Mouse (Mus musculus) forebrain, embryonic 16.5 days (tissue): Measurements from ENCODE around the gene Abca4. TPM values are rescaled to one million over a fixed set of nuclear protein-coding genes. Genes with fewer than 3 reads are reported as not detected.

ENCODE experiments used
- ATAC-seq: fragments of 200-750 bp; cut with Nextera tagmentation; 2 replicates; pipeline ENCODE4 v1.8.0; 2017; ENCODE audit warnings: mild to moderate bottlenecking, moderate library complexity
- H3K27ac ChIP-seq: fragments of 300-500 bp; sonication (generic); 2 replicates; pipeline ENCODE4 v1.5.1; 2014; ENCODE audit warnings: low read length, control low read depth
- H3K27me3 ChIP-seq: fragments of 300-500 bp; sonication (generic); replicated peaks from 2 replicates; pipeline ENCODE4 v1.6.1; 2014; ENCODE audit warnings: low read length; ENCODE audit not compliant: control insufficient read depth, insufficient read depth
- H3K36me3 ChIP-seq: fragments of 300-500 bp; sonication (generic); 2 replicates; pipeline ENCODE4 v1.6.1; 2014; ENCODE audit not compliant: control insufficient read depth, insufficient read depth
- H3K4me1 ChIP-seq: fragments of 300-500 bp; sonication (generic); replicated peaks from 2 replicates; pipeline ENCODE4 v1.6.1; 2014; ENCODE audit warnings: low read length; ENCODE audit not compliant: control insufficient read depth, insufficient read depth
- H3K4me2 ChIP-seq: fragments of 300-500 bp; sonication (generic); 2 replicates; pipeline ENCODE4 v1.6.1; 2014; ENCODE audit warnings: mild to moderate bottlenecking, low read length, control low read depth
- H3K4me3 ChIP-seq: fragments of 300-500 bp; sonication (generic); replicated peaks from 2 replicates; pipeline ENCODE4 v1.5.1; 2014; ENCODE audit warnings: mild to moderate bottlenecking, low read length, control low read depth
- H3K9ac ChIP-seq: fragments of 300-500 bp; sonication (generic); replicated peaks from 2 replicates; pipeline ENCODE4 v1.6.1; 2014; ENCODE audit warnings: low read depth, low read length, control low read depth
- H3K9me3 ChIP-seq: fragments of 300-500 bp; sonication (generic); 2 replicates; pipeline ENCODE4 v1.6.1; 2016; ENCODE audit warnings: low read length; ENCODE audit not compliant: control insufficient read depth
- WGBS: fragments of 180-500 bp; shearing (Covaris S2); extraction: QIAGEN DNeasy Blood & Tissue Kit; methylation state at CpG from one replicate; pipeline ENCODE4 v1.1.7; 2014; 5-methylcytosine and 5-hydroxymethylcytosine counted together
- polyA plus RNA-seq: library from polyadenylated mRNA; unstranded; fragments of >200 nt; fragmentation: Nextera tagmentation; extraction: Ambion mirVana; gene quantifications from 2 replicates; pipeline ENCODE4 v1.2.1, GENCODE M21; 2015

The Abca4 gene
- polyA plus RNA-seq, 1 experiment from 2014 or later: 0.70 TPM

DNA sequence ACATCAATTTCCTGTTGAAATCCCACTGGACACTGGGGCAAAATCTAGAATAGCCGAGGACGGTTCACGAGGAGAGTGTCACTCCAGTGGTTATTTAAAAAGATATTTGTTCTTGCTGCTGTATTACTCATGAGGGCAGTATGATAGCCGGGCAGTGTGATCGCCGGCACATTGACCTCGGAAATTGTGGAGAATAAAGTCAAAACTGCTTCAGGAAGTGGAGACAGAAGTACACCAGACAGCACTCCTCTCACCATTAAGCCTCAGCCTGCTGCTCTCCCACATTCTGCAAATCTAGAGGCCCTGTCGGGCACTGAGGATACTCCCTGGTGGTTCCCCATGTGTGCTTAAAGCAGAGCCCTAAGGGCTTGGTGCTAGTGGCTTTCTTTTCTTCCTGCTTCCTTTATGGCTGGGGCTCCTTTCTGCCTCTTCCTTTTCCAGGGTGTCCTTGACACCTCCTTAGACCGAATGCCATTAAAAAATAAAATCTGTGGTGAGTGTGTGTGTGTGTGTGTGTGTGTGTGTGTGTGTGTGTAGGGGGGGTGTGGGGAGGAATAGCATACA, 74.5 kb downstream of the Abca4 start:
- Histone ChIP-seq H3K4me1 (peaks cover 7% of the 10 kb centered on the region; the same call in 1 of the 2 replicates), H3K4me2 (no peak overlapping the region), H3K9ac (no peak overlapping the region), H3K9me3 (no peaks in the 10 kb centered on the region), H3K36me3 (no peaks in the 10 kb centered on the region), H3K27me3 (no peaks in the 10 kb centered on the region; the same call in 1 of the 2 replicates), H3K27ac (no peak overlapping the region), H3K4me3 (no peak overlapping the region)
- 75% methylated on average over 9 of the region's 9 CpGs for WGBS
- ATAC-seq: no peak

DNA sequence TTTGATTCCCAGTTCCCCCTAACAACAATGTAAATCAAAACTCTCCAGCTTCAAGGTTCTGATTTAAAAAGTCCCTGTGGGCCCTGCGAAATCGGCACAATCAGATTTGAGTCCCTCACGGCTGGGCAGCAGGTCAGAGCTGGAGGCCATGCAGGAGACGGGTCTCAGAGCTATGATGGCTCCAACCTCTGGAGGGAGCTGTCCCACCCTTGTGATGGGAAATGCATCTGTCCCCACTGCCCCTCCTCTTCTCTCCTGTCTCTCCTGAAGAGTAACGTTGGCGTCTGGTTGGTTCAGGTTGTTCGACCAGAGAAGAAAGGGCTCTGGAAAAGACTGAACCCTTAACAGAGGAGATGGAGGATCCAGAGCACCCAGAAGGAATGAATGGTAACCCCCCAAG, 75.5 kb downstream of the Abca4 start:
- Histone ChIP-seq H3K4me2 (no peak overlapping the region), H3K27me3 (no peaks in the 10 kb centered on the region; the same call in 1 of the 2 replicates), H3K4me3 (no peak overlapping the region), H3K4me1 (peaks cover 7% of the 10 kb centered on the region; the same call in 1 of the 2 replicates), H3K9ac (no peak overlapping the region), H3K36me3 (no peaks in the 10 kb centered on the region), H3K9me3 (no peaks in the 10 kb centered on the region), H3K27ac (no peak overlapping the region)
- WGBS: 79% methylated on average over 7 of the region's 7 CpGs
- no peak for ATAC-seq

DNA sequence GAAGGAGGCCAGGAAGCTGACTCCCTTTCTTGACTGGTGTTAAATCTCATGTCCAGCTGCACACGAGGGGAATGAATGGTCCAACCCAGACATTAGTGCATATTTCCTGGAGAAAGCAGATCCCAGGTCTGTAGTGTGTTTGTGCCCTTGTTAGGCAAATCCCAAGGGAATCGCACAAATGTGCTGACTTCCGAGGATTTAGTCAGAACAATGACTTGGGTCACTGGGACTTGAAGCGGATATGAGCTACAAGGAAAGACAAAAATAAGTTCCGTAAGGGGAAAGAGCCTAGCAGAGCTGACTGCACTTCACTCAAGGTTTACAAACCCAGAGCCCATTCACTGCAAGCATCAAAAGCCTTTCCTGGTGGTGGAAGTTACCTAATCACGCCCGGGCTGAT, 76.0 kb downstream of the Abca4 start:
- Histone ChIP-seq H3K36me3 (no peaks in the 10 kb centered on the region), H3K9ac (no peak overlapping the region), H3K4me2 (no peak overlapping the region), H3K27ac (no peak overlapping the region), H3K4me1 (peaks cover 7% of the 10 kb centered on the region; the same call in 1 of the 2 replicates), H3K4me3 (no peak overlapping the region), H3K9me3 (no peaks in the 10 kb centered on the region), H3K27me3 (no peaks in the 10 kb centered on the region; the same call in 1 of the 2 replicates)
- no peak for ATAC-seq
- 85% methylated on average over 7 of the region's 7 CpGs for WGBS

DNA sequence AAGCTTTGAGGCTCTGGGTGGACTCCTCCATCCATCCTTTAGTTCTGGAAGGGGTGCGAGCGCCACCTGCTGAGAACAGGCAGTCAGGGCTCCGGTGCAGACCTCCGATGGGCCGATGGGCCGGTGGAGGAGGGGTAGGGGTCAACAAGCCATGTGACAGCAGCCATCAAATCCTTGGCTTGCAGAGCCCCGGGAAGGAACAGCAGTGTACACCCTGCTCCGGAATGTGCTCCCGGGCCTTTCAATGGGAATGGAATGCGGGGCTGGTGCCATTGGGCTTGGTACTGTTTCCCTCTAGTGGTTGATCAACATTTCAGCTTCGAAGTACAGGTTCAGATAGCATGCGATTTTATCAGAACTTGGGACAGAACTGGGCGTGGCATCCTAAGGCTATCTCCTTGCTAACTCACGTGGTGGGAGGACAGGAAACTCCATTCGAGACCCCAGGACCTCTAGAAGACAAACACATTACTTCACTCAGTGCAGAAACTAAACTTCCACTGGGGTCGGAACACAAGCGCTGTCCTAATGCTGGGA, 78.0 kb downstream of the Abca4 start:
- no peaks in the 10 kb centered on the region; the same call in 1 of the 2 replicates for H3K27me3 ChIP-seq
- WGBS: 12% methylated on average over 17 of the region's 17 CpGs
- ATAC-seq: peak; percentile 90
- H3K36me3 ChIP-seq: no peaks in the 10 kb centered on the region
- H3K4me1 ChIP-seq: peaks cover 7% of the 10 kb centered on the region; the same call in 1 of the 2 replicates
- no peak overlapping the region for H3K27ac ChIP-seq
- peak overlapping the region; percentile 69 for H3K4me2 ChIP-seq
- peak overlapping the region; percentile 43 for H3K4me3 ChIP-seq
- peak overlapping the region; percentile 53 for H3K9ac ChIP-seq
- no peaks in the 10 kb centered on the region for H3K9me3 ChIP-seq

DNA sequence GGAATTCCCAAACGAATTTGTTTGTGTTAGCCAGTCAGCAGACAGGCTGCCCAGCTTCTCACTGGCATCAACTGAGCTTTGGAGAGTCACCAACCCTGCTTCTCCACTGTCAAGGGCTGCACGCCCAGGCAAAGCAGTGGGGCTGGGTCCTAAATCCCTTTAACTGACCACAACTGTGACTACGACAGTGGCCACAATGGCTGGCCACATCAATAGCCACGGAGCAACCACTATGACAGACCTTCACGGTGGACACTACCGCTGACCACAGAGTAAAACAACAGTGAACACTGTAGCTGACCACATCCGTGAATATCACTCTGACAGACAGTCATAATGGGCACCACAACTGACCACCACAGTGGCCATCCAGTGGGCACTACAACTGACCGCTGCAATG, 78.6 kb downstream of the Abca4 start:
- H3K4me1 ChIP-seq: peaks cover 7% of the 10 kb centered on the region; the same call in 1 of the 2 replicates
- no peak overlapping the region for H3K9ac ChIP-seq
- ATAC-seq: no peak
- no peaks in the 10 kb centered on the region for H3K36me3 ChIP-seq
- H3K27me3 ChIP-seq: no peaks in the 10 kb centered on the region; the same call in 1 of the 2 replicates
- H3K27ac ChIP-seq: no peak overlapping the region
- no peak overlapping the region for H3K4me2 ChIP-seq
- 84% methylated on average over 8 of the region's 8 CpGs for WGBS
- H3K9me3 ChIP-seq: no peaks in the 10 kb centered on the region
- H3K4me3 ChIP-seq: no peak overlapping the region

DNA sequence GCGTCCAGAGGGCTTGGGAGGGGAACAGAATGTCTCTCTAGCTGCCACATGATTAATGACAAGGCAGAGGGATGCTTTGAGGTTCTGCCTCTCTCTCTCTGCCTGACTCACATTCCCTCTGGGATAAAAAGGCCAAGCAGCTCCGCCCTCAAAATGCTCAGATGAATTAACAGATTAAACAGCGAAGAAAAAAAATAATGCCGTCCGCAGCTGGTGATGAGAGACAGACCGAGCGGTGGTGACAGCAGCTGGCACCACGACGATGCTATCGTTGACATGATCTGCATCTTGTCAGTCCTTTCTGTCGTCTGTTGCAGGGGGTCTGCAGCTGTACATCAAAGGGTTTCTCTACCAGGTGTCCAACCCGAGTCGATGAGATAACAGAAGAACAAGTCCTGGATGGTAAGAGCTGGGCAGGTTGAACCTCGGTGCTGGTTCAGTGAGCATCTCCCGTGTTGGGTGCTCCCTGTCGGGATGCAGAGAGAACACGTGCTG, 84.8 kb downstream of the Abca4 start:
- Histone ChIP-seq H3K36me3 (no peaks in the 10 kb centered on the region), H3K27ac (no peak overlapping the region), H3K9ac (no peak overlapping the region), H3K27me3 (no peaks in the 10 kb centered on the region), H3K9me3 (no peaks in the 10 kb centered on the region), H3K4me3 (no peak overlapping the region), H3K4me2 (no peak overlapping the region), H3K4me1 (no peaks in the 10 kb centered on the region)
- peak; percentile 72 for ATAC-seq
- WGBS: 39% methylated on average over 17 of the region's 17 CpGs

DNA sequence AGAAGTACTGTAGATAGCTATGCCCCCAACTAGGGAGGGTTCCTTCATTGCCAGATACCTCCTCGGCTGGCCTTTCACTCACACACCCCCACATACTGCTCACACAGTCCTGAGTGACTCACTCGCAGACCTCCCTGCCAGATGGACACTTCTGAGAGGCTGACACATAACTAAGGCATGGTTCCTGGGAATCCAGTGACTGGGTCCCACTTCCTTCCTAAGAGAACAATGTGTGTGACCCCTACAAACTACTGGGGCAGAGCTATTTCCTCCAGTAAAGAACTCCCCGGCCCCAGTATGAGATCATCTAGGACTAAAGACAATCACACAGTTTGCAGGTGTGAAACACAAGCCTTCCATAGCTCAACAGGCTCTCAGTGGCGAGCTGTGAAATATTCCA, 86.5 kb downstream of the Abca4 start:
- Histone ChIP-seq H3K27me3 (no peaks in the 10 kb centered on the region), H3K4me3 (no peak overlapping the region), H3K4me1 (no peaks in the 10 kb centered on the region), H3K9me3 (no peaks in the 10 kb centered on the region), H3K9ac (no peak overlapping the region), H3K4me2 (no peak overlapping the region), H3K27ac (no peak overlapping the region), H3K36me3 (no peaks in the 10 kb centered on the region)
- WGBS: 63% methylated on average over 4 of the region's 4 CpGs
- no peak for ATAC-seq

DNA sequence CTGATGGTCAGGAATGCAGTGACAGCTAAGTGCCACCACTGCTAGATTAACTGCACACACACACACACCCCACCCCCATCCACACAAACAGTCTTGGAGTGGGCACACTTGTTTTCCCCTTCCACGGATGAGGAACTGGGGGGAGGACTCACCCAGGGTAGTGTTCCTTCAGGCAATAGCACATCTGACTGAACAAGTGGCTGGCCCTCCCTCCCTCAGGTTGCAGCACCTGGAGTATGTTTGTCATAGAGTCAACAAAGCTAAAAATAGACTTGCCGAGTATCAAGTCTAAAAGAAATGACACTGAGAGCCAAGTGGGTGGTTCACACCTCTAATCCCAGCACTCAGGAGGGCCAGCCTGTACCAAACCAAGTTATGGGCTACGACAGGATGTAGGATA, 87.4 kb downstream of the Abca4 start:
- H3K27me3 ChIP-seq: no peaks in the 10 kb centered on the region
- ATAC-seq: no peak
- no peaks in the 10 kb centered on the region for H3K4me1 ChIP-seq
- H3K9me3 ChIP-seq: no peaks in the 10 kb centered on the region
- no peak overlapping the region for H3K4me2 ChIP-seq
- no peak overlapping the region for H3K9ac ChIP-seq
- 54% methylated on average over 3 of the region's 3 CpGs for WGBS
- H3K36me3 ChIP-seq: no peaks in the 10 kb centered on the region
- no peak overlapping the region for H3K27ac ChIP-seq
- no peak overlapping the region for H3K4me3 ChIP-seq

DNA sequence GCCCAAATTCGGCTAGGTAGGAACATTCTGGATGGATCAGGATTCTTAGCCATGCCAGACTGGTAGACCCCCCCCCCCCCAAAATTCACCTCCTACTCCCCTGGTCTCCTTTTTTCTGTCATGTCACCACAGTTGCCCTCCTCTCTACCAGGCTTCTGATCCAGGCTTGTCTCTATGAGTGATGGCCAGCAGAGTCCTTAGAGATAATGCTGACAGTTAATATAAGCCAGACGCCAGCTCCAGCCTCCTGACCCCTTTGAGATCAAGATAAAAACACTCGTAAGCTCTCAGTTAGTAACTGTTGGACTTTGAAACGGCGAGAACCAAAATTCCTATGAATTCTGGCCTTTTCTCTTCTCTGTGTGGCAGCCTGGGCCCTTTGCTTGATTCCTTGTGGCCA, 89.0 kb downstream of the Abca4 start:
- 85% methylated on average over 5 of the region's 5 CpGs for WGBS
- no peak overlapping the region for H3K27ac ChIP-seq
- H3K9me3 ChIP-seq: no peaks in the 10 kb centered on the region
- H3K4me1 ChIP-seq: no peaks in the 10 kb centered on the region
- no peaks in the 10 kb centered on the region for H3K36me3 ChIP-seq
- no peak overlapping the region for H3K9ac ChIP-seq
- H3K4me2 ChIP-seq: no peak overlapping the region
- no peak overlapping the region for H3K4me3 ChIP-seq
- ATAC-seq: no peak
- H3K27me3 ChIP-seq: no peaks in the 10 kb centered on the region
